Mouse (Mus musculus) neural tube, postnatal 0 days (tissue): ENCODE measurements around the gene Spcs1. TPM values are rescaled to one million over a fixed set of nuclear protein-coding genes. Genes with fewer than 3 reads are reported as not detected.

ENCODE experiments used
- polyA plus RNA-seq: library from polyadenylated mRNA; unstranded; fragments of >200 nt; fragmentation: Nextera tagmentation; extraction: Ambion mirVana; gene quantifications from 2 replicates; pipeline ENCODE4 v1.2.1, GENCODE M21; 2015

Gene Spcs1
- polyA plus RNA-seq = 435 and 488 TPM in 2 replicates

DNA sequence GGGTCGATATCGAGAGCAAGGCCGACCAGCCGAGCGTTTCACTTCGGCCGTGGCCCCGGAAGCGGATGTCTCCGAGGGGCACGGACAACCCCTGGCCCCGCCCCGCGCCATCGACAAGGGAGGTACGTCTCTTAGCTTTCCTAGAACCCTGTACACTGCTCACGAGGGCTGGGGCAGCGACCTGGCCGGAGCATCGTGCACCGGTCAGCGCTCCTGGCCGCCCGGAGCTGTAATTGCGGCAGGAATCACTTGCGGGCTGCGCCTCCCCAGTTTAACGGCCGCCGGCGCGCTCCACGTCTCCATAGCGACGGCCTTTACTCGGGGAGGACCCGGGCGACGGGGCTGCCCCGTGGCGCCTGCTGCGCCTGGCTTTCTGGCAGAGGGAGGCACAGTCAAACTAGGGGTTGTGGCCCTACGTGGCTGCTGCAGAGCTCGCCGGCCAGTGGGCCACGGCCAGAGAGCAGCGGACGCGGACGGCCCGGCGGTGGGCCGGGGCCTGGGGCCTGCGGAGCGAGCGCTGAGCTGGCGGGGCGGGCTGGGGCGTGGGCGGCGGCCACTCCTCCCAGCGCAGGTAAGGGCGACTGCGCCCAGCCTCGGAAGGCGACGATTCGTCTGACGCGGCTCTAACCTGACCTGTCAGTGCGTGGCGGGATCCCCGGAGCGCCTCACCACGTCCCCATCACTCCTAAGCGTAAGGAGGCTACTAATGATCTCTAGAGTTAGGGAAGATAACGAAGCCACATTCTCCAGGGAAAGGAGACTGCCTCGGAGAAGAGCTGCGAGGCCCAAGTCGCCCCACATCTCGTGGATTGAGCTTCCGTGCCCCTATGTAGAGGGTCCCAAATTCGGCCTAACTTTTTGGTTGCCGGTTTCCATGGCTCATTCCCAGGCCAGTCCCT, at the start of gene Spcs1, which contains the start of gene Glt8d1:
Gene Spcs1, minus strand, starts transcription at position 366 of the 899 bp plus-strand sequence.
Gene Glt8d1, plus strand, starts transcription at position 94 of the 899 bp plus-strand sequence.

DNA sequence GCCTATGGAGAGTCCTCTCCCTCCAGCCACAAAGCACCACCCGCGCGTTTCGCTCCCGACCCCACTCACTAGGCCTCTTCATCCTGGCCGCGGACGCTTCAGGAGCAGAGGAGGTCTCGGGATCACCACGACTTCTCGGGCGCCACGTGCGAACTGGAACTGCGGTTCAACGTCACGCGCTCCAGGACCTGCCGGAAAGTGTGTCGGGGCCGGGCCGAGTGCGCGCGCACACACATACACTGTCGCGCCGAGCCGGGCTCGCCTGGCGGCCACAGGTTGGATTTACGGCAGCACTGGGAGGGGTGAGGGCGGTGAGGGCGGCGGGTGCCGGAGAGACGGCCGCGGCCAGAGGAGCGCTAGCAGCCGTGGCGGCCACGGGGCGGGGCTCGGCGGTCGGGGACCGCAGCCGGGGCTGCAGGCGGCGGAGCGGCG, 17.4 kb upstream of the Spcs1 start, which contains the start of the genes Pbrm1 and Gnl3:
Gene Pbrm1, plus strand, starts transcription at position 279 of the 432 bp plus-strand sequence.
Gene Gnl3, minus strand, starts transcription at position 293 of the 432 bp plus-strand sequence.

DNA sequence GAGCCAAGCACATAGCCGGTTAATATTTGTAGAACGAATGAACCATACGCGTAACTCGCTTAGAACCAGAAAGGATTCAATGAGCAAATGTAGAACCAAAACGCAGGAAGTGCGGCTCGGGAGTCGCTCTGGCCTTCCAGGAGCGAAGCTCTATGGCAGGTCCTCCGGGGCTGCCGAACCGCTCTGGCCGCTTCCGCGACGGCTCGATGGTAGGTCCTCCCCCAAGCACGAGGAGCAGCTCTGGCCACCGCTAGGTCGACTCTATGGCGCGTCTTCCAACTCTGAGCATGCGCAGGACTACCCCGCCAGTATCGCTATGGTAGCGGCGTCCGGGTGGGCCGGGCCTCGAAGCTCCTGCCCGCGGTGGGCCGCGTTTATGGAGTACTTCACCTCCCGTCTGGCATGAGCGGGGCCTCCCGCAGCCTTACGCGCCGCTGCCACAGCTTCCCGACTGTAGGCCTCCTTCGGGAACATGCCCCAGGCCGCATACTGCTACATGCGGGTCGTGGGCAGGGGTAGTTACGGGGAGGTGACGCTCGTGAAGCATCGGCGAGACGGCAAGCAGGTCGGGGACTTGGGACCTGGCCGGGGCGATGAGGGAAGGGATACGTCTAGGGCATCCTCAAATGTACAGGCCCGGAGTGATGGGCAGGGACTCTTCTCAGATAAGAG, 50.2 kb downstream of the Spcs1 start, which contains the start of gene Nek4:
Gene Nek4, plus strand, starts transcription at position 224 of the 672 bp plus-strand sequence.

Other genes starting within 250 kb of the Spcs1 start
- gene Tmem110, start 176.1 kb downstream of the Spcs1 start, polyA plus RNA-seq = 17.8 and 21.5 TPM in 2 replicates
- 2.5 and 4.4 TPM in 2 replicates for gene Mustn1, start 122.5 kb downstream of the Spcs1 start, polyA plus RNA-seq
- not detected in 2 replicates for gene Itih4, start 115.2 kb downstream of the Spcs1 start, polyA plus RNA-seq
- 10.3 and 10.8 TPM in 2 replicates for gene Itih3, start 77.9 kb downstream of the Spcs1 start, polyA plus RNA-seq
- gene Itih1, start 58.4 kb downstream of the Spcs1 start, polyA plus RNA-seq = not detected in 2 replicates
- gene Nek4, start 50.3 kb downstream of the Spcs1 start, polyA plus RNA-seq = 11.5 and 13.1 TPM in 2 replicates
- gene Glt8d1, start 272 bp downstream of the Spcs1 start, polyA plus RNA-seq = 46.2 and 49.6 TPM in 2 replicates
- 72.5 and 77.0 TPM in 2 replicates for gene Pbrm1, start 17.5 kb upstream of the Spcs1 start, polyA plus RNA-seq
- 46.8 and 51.4 TPM in 2 replicates for gene Gnl3, start 17.5 kb upstream of the Spcs1 start, polyA plus RNA-seq
- 63.0 and 75.6 TPM in 2 replicates for gene Smim4, start 127.3 kb upstream of the Spcs1 start, polyA plus RNA-seq
- 128 and 139 TPM in 2 replicates for gene Nt5dc2, start 129.4 kb upstream of the Spcs1 start, polyA plus RNA-seq
- gene Stab1, start 167.0 kb upstream of the Spcs1 start, polyA plus RNA-seq = 13.3 and 15.1 TPM in 2 replicates
- gene Tnnc1, start 206.6 kb upstream of the Spcs1 start, polyA plus RNA-seq = 4.8 and 5.0 TPM in 2 replicates
- 204 and 249 TPM in 2 replicates for gene Nisch, start 215.3 kb upstream of the Spcs1 start, polyA plus RNA-seq
- 0.39 and 0.48 TPM in 2 replicates for gene Sema3g, start 216.2 kb upstream of the Spcs1 start, polyA plus RNA-seq
- gene Phf7, start 249.6 kb upstream of the Spcs1 start, polyA plus RNA-seq = 8.2 and 10.3 TPM in 2 replicates
- gene Bap1, start 249.8 kb upstream of the Spcs1 start, polyA plus RNA-seq = 74.3 and 86.2 TPM in 2 replicates